Mouse (Mus musculus): ENCODE measurements around the gene Upk2. TPM values are rescaled to one million over a fixed set of nuclear protein-coding genes. Genes with fewer than 3 reads are reported as not detected.

The Upk2 gene
- total RNA-seq, 1 experiment from 2014 or later, result not detected

DNA sequence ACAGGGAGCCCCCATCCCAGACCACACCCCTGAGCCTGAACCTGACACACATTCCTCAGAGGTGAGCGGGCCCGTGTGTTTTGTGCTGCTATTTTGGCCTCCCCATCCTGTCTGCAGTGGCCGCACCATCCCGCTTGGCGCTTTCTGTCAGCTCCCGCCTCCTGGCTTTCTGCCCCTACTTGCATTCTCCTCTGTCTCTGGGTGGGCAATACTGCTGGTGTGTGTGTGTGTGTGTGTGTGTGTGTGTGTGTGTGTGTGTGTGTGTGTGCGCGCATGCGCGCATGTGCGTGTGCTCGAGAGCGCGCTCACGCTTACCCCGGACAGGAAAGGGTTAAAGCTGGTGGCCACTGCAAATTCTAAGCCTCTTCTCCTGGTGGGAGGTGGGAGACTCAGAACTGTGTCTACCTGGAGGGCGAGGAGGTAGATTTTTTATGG, 34.9 kb upstream of the Upk2 start:
- no peak for ATAC-seq (ENCODE audit: extremely low read depth, insufficient number of reproducible peaks, low FRiP score, poor library complexity, severe bottlenecking)

GRCm38 (mm10) chr9:44488855-44489381, 34.1 kb upstream of the Upk2 start:
- ATAC-seq (ENCODE audit: extremely low read depth, insufficient number of reproducible peaks, low FRiP score, poor library complexity, severe bottlenecking), result no peak

GRCm38 (mm10) chr9:44488416-44488815, 33.6 kb upstream of the Upk2 start:
- no peak for ATAC-seq (ENCODE audit: extremely low read depth, insufficient number of reproducible peaks, low FRiP score, poor library complexity, severe bottlenecking)

- ATAC-seq (ENCODE audit: extremely low read depth, insufficient number of reproducible peaks, low FRiP score, poor library complexity, severe bottlenecking), result no peak
These were observed 32.7 kb upstream of the Upk2 start for GRCm38 (mm10) chr9:44487441-44487840.

DNA sequence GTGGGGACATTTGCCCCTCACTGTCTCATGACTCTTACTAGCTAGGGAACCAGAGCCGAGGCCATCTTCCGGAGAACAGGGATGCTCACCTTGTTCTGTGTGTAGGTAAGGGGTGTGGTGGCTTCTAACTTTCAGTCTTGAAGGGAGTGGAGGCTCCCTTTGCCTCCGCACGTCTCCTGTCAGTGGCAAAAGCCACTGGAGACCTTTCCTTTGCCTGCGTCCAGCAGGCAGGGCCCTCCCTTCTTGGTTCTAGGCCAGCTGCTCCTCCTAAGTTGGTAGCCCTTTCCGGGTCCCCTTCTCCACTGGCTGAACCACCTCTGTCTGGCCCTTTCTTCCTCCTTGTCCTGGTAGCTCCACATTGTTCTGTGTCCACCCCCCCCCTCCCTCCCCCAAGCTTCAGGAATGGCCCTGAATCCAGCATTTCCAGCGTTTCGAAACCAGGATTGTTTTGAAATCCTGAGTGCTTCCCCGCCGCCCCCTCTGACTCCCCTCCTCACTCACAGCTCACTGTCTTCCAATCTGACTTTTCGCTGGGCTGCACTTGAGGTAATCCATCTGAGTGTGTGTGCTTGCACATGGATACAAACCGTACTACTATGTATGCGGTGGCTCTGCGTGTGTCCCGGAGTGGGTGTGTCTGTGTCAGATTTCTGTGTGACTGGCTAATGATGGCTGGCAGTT, 32.1 kb upstream of the Upk2 start:
- ATAC-seq (ENCODE audit: extremely low read depth, insufficient number of reproducible peaks, low FRiP score, poor library complexity, severe bottlenecking), result no peak

DNA sequence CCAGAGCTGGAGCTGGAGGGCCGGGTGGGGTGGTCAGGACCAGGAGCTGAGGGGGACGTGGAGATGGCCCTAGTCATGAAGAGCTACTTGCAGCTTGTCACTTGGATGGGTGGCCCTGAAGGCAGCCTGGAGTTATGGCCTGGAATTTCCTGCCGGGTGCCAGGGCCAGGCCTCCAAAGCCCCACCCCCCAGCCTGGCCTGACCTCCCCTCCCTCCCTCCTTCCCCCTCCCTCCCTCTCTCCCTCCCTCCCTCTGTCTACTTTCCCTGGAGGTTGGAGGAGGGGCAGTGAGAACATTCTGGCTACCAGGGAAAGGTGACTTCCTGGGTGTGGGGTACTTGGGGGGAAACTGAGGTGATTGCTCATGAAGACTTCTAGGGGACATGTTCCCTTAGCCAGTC, 31.6 kb upstream of the Upk2 start:
- ATAC-seq (ENCODE audit: extremely low read depth, insufficient number of reproducible peaks, low FRiP score, poor library complexity, severe bottlenecking), result no peak

GRCm38 (mm10) chr9:44485516-44486161, 30.9 kb upstream of the Upk2 start:
- no peak for ATAC-seq (ENCODE audit: extremely low read depth, insufficient number of reproducible peaks, low FRiP score, poor library complexity, severe bottlenecking)

- ATAC-seq (ENCODE audit: extremely low read depth, insufficient number of reproducible peaks, low FRiP score, poor library complexity, severe bottlenecking), result no peak
These were observed 30.3 kb upstream of the Upk2 start for GRCm38 (mm10) chr9:44485105-44485515.

GRCm38 (mm10) chr9:44484311-44485104, 29.7 kb upstream of the Upk2 start:
- no peak for ATAC-seq (ENCODE audit: extremely low read depth, insufficient number of reproducible peaks, low FRiP score, poor library complexity, severe bottlenecking)

DNA sequence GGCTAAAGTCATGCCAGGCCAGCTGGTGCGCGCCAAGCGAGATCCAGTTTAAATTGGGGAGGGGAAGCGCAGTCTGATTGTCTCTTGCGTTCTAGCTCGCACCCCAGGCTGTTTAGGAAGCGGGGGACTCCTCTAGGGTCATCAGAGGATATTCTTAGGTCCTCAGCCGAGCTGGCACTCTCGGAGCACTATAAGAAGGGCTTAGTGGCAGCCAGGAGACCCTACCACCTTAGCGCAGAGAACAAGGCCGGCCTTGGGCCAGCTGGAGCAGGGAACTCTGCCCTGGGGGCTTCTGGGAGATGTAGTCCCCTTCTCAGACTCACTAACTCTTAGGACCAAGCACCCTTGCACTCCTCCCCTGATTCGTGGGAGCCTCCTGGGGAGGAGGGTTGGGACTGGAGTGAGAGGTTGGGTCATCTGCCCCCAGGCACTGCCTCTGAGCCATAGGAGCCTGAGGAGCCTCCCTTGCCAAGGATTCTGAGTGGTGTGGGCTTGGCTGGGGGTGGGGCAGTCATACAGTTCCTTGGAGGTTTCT, 28.8 kb upstream of the Upk2 start:
- ATAC-seq (ENCODE audit: extremely low read depth, insufficient number of reproducible peaks, low FRiP score, poor library complexity, severe bottlenecking), result no peak

GRCm38 (mm10) chr9:44483041-44483509, 28.3 kb upstream of the Upk2 start:
- no peak for ATAC-seq (ENCODE audit: extremely low read depth, insufficient number of reproducible peaks, low FRiP score, poor library complexity, severe bottlenecking)

GRCm38 (mm10) chr9:44482552-44482951, 27.8 kb upstream of the Upk2 start, which contains the start of gene Bcl9l:
Gene Bcl9l, plus strand, starts transcription at chr9:44482825.
- ATAC-seq (ENCODE audit: extremely low read depth, insufficient number of reproducible peaks, low FRiP score, poor library complexity, severe bottlenecking), result peak; percentile 55

GRCm38 (mm10) chr9:44482112-44482511, 27.3 kb upstream of the Upk2 start:
- ATAC-seq (ENCODE audit: extremely low read depth, insufficient number of reproducible peaks, low FRiP score, poor library complexity, severe bottlenecking), result 0 out of 2 replicates have a peak, but pooled peaks have one; percentile 7

DNA sequence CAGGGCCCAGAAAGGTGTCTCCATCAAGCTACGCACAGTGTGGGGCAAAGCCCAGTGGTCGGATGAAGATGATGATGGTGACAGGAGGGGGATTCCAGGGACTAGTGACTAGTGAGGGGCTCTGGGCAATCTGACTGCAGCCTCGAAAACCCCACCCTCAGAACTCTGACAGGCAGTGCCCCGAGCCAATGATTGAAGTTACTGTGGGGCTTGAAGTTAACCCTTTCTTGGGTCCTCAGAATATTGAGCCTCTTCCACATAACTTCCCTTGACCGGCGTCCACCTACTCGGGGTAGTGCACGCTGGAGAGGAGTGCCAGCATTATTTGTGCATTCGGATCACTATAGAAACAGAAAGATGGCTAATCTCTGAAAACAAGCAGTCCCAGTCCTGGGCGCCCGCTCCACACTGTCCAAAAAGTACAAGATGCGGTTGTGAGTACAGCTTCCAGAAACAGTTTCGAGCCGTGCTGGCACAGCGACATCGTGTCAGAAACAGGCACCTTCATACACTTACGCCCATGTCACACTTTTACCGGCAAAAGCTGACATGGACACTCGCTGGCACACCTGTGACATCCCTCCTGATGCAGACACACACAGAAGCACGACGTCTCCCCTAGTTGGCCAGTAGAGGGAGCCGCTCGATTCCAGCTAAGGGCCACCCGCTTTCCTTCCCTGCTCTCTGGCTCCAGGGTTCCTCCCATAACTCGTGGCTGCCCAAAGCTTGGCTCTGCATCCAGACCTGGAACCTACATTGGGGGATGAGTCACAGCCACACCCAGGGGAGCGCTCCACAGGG, 25.1 kb upstream of the Upk2 start:
- ATAC-seq (ENCODE audit: extremely low read depth, insufficient number of reproducible peaks, low FRiP score, poor library complexity, severe bottlenecking), result peak; percentile 59

- no peak for ATAC-seq (ENCODE audit: extremely low read depth, insufficient number of reproducible peaks, low FRiP score, poor library complexity, severe bottlenecking)
These were observed 24.3 kb upstream of the Upk2 start for GRCm38 (mm10) chr9:44478959-44479605.

DNA sequence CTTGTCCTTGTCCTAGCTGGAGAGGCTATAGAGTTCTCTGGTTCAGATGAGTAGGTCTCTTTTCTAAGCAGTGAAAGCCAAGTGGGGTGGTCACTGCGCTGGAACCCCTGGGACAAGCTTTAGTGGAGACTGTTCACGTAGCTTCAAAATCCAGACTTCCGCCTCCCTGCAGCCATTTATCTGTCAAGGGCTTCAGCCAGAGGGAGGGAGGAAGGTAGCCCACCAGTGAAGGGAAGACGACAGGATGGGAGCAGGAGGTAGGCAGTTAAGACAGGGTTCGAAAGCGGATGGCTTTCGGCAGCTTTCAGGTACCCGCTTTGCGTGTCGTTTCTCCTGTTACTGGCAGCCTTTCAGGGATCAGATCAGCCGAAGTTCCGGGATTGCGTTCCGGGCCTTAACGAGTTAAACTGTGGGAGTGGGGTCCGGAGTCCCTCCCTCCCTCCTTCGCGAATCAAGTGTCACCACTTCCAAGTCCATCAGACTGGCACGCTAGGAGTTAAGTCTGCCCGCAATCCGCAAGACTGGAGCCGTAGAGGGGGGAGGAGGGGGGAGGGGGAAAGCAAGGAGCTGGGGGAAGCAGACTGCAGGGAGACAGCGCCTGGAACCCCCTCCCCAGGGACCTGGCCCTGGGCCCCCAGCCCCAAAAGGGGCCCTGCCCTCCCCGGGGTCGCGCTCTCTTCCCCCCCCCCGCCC, 23.6 kb upstream of the Upk2 start:
- ATAC-seq (ENCODE audit: extremely low read depth, insufficient number of reproducible peaks, low FRiP score, poor library complexity, severe bottlenecking), result no peak
